Mouse (Mus musculus) brain, embryonic 14.5 days (tissue): Measurements from ENCODE around the gene Nkx6-1.

ENCODE experiments used
- CTCF ChIP-seq: fragments of 200-500 bp; IDR thresholded peaks from 2 replicates; pipeline ENCODE4 v1.5.1; 2012; ENCODE audit warnings: inconsistent platforms, mild to moderate bottlenecking, moderate library complexity, borderline replicate concordance; ENCODE audit not compliant: insufficient read depth, insufficient read length; ENCODE audit errors: extremely low read depth
- POLR2A ChIP-seq: fragments of 200-500 bp; IDR thresholded peaks from 2 replicates; pipeline ENCODE4 v1.6.1; 2012; ENCODE audit warnings: mild to moderate bottlenecking, inconsistent platforms, borderline replicate concordance; ENCODE audit not compliant: poor library complexity, insufficient read depth, insufficient read length, severe bottlenecking; ENCODE audit errors: extremely low read depth

- TF ChIP-seq POLR2A, result no peak
- TF ChIP-seq CTCF, result peak; percentile 28; the same call in 1 of the 2 replicates
Observed at GRCm38 (mm10) chr5:101713064-101713613, 48.3 kb upstream of the Nkx6-1 start.
